Mouse (Mus musculus) midbrain, embryonic 10.5 days (tissue): ENCODE measurements around the gene Mpzl3. TPM values are rescaled to one million over a fixed set of nuclear protein-coding genes. Genes with fewer than 3 reads are reported as not detected.

Source experiments
- DNase-seq: peaks from one replicate; pipeline ENCODE4 v3.0.0-alpha.2; 2017; ENCODE audit warnings: low spot score
- H3K27ac ChIP-seq: fragments of 300-500 bp; sonication (generic); replicated peaks from 2 replicates; pipeline ENCODE4 v1.5.1; 2016; ENCODE audit warnings: mild to moderate bottlenecking
- H3K27me3 ChIP-seq: fragments of 300-500 bp; sonication (generic); 2 replicates; pipeline ENCODE4 v1.6.1; 2016; ENCODE audit warnings: low read depth, mild to moderate bottlenecking; ENCODE audit not compliant: poor library complexity, severe bottlenecking
- H3K36me3 ChIP-seq: fragments of 300-500 bp; sonication (generic); 2 replicates; pipeline ENCODE4 v1.6.1; 2016; ENCODE audit warnings: mild to moderate bottlenecking, moderate library complexity
- H3K4me1 ChIP-seq: fragments of 300-500 bp; sonication (generic); 2 replicates; pipeline ENCODE4 v1.6.1; 2016
- H3K4me3 ChIP-seq: fragments of 300-500 bp; sonication (generic); 2 replicates; pipeline ENCODE4 v1.5.1; 2016; ENCODE audit warnings: mild to moderate bottlenecking, moderate library complexity
- H3K9me3 ChIP-seq: fragments of 300-500 bp; sonication (generic); replicated peaks from 2 replicates; pipeline ENCODE4 v1.6.1; 2016; ENCODE audit warnings: mild to moderate bottlenecking
- whole genome bisulfite sequencing: fragments of 180-500 bp; shearing (Covaris S2); methylation state at CpG from one replicate; pipeline ENCODE4 v1.1.7; 2016; 5-methylcytosine and 5-hydroxymethylcytosine counted together
- polyA plus RNA-seq: library from polyadenylated mRNA; unstranded; fragments of >200 nt; fragmentation: Nextera tagmentation; extraction: Ambion mirVana; gene quantifications from 2 replicates; pipeline ENCODE4 v1.2.1, GENCODE M21; 2016

Gene Mpzl3
- polyA plus RNA-seq: 2.4 and 3.5 TPM in 2 replicates

- no peaks in the 10 kb centered on the region for H3K9me3 ChIP-seq
- peak within 1 kb of the TSS; percentile 95 for H3K27ac ChIP-seq
- under 1% methylated on average over 33 of the region's 33 CpGs for WGBS
- peak; percentile 91 for DNase-seq
- peaks cover 8% of the 10 kb centered on the region; the same call in 1 of the 2 replicates for H3K4me1 ChIP-seq
- no peaks in the 10 kb centered on the region for H3K36me3 ChIP-seq
- H3K4me3 ChIP-seq: peak within 1 kb of the TSS; percentile 73
- H3K27me3 ChIP-seq: peaks cover 52% of the 10 kb centered on the region
These were observed at the start of gene Mpzl3 for GRCm38 (mm10) chr9:45055082-45055713. Gene Mpzl3, plus strand, starts transcription at chr9:45055186.

- Histone ChIP-seq H3K36me3 (no peaks in the 10 kb centered on the region), H3K4me1 (no peaks in the 10 kb centered on the region), H3K9me3 (no peaks in the 10 kb centered on the region), H3K4me3 (no peak overlapping the region), H3K27ac (no peak overlapping the region), H3K27me3 (no peaks in the 10 kb centered on the region)
- WGBS: 82% methylated on average over 12 of the region's 12 CpGs
- no peak for DNase-seq
These were observed 47.6 kb upstream of the Mpzl3 start for GRCm38 (mm10) chr9:45007404-45007803.

GRCm38 (mm10) chr9:45008342-45008741 lies 46.6 kb upstream of the Mpzl3 start:
- 71% methylated on average over 4 of the region's 4 CpGs for WGBS
- H3K4me1 ChIP-seq: no peaks in the 10 kb centered on the region
- no peak for DNase-seq

GRCm38 (mm10) chr9:45009180-45010078 lies 45.6 kb upstream of the Mpzl3 start, which contains the start of gene Cd3e:
Gene Cd3e, minus strand, starts transcription at chr9:45009627.
- no peak for DNase-seq
- Histone ChIP-seq H3K27me3 (no peaks in the 10 kb centered on the region), H3K4me1 (no peaks in the 10 kb centered on the region), H3K9me3 (no peaks in the 10 kb centered on the region), H3K36me3 (no peaks in the 10 kb centered on the region), H3K27ac (no peak within 1 kb of the TSS), H3K4me3 (no peak within 1 kb of the TSS)
- WGBS: 88% methylated on average over 19 of the region's 19 CpGs

More at GRCm38 (mm10) chr9:45008342-45008741, 46.6 kb upstream of the Mpzl3 start:
- no peaks in the 10 kb centered on the region for H3K9me3 ChIP-seq
- H3K36me3 ChIP-seq: no peaks in the 10 kb centered on the region
- H3K4me3 ChIP-seq: no peak overlapping the region
- H3K27me3 ChIP-seq: no peaks in the 10 kb centered on the region
- no peak overlapping the region for H3K27ac ChIP-seq

GRCm38 (mm10) chr9:45010461-45010860 lies 44.5 kb upstream of the Mpzl3 start:
- H3K27me3 ChIP-seq: no peaks in the 10 kb centered on the region
- H3K9me3 ChIP-seq: no peaks in the 10 kb centered on the region
- H3K36me3 ChIP-seq: no peaks in the 10 kb centered on the region
- 81% methylated on average over 4 of the region's 4 CpGs for WGBS
- no peak for DNase-seq
- no peak overlapping the region for H3K27ac ChIP-seq
- no peak overlapping the region for H3K4me3 ChIP-seq
- H3K4me1 ChIP-seq: no peaks in the 10 kb centered on the region

- WGBS: 52% methylated on average over 6 of the region's 6 CpGs
- Histone ChIP-seq H3K27me3 (no peaks in the 10 kb centered on the region), H3K36me3 (no peaks in the 10 kb centered on the region), H3K4me3 (no peak overlapping the region), H3K4me1 (no peaks in the 10 kb centered on the region), H3K27ac (no peak overlapping the region), H3K9me3 (no peaks in the 10 kb centered on the region)
- no peak for DNase-seq
These were observed 43.7 kb upstream of the Mpzl3 start for GRCm38 (mm10) chr9:45011291-45011690.

GRCm38 (mm10) chr9:45014879-45015278 lies 40.1 kb upstream of the Mpzl3 start:
- no peak overlapping the region for H3K4me3 ChIP-seq
- H3K36me3 ChIP-seq: no peaks in the 10 kb centered on the region
- DNase-seq: no peak
- H3K9me3 ChIP-seq: no peaks in the 10 kb centered on the region
- H3K4me1 ChIP-seq: no peaks in the 10 kb centered on the region
- 42% methylated on average over 2 of the region's 2 CpGs for WGBS
- no peaks in the 10 kb centered on the region for H3K27me3 ChIP-seq
- no peak overlapping the region for H3K27ac ChIP-seq

GRCm38 (mm10) chr9:45015841-45016240 lies 39.1 kb upstream of the Mpzl3 start:
- no peaks in the 10 kb centered on the region for H3K9me3 ChIP-seq
- H3K27me3 ChIP-seq: no peaks in the 10 kb centered on the region
- no peak for DNase-seq
- no peaks in the 10 kb centered on the region for H3K36me3 ChIP-seq
- WGBS: 77% methylated on average over 3 of the region's 3 CpGs
- H3K4me1 ChIP-seq: no peaks in the 10 kb centered on the region
- no peak overlapping the region for H3K4me3 ChIP-seq
- no peak overlapping the region for H3K27ac ChIP-seq

GRCm38 (mm10) chr9:45018031-45018430 lies 37.0 kb upstream of the Mpzl3 start:
- Histone ChIP-seq H3K27me3 (no peaks in the 10 kb centered on the region), H3K9me3 (no peaks in the 10 kb centered on the region)
- WGBS: 91% methylated on average over 11 of the region's 11 CpGs

GRCm38 (mm10) chr9:45022800-45023199 lies 32.2 kb upstream of the Mpzl3 start:
- H3K27me3 ChIP-seq: no peaks in the 10 kb centered on the region; the same call in 1 of the 2 replicates
- no peak overlapping the region for H3K27ac ChIP-seq
- no peaks in the 10 kb centered on the region for H3K4me1 ChIP-seq
- H3K9me3 ChIP-seq: no peaks in the 10 kb centered on the region
- 14% methylated on average over 3 of the region's 3 CpGs for WGBS
- H3K4me3 ChIP-seq: no peak overlapping the region
- peak; percentile 58 for DNase-seq
- no peaks in the 10 kb centered on the region for H3K36me3 ChIP-seq

More at GRCm38 (mm10) chr9:45018031-45018430, 37.0 kb upstream of the Mpzl3 start:
- H3K36me3 ChIP-seq: no peaks in the 10 kb centered on the region
- H3K4me1 ChIP-seq: no peaks in the 10 kb centered on the region
- DNase-seq: no peak
- no peak overlapping the region for H3K4me3 ChIP-seq
- H3K27ac ChIP-seq: no peak overlapping the region

- Histone ChIP-seq H3K9me3 (no peaks in the 10 kb centered on the region), H3K27ac (no peak overlapping the region), H3K4me3 (no peak overlapping the region), H3K4me1 (no peaks in the 10 kb centered on the region), H3K36me3 (no peaks in the 10 kb centered on the region), H3K27me3 (no peaks in the 10 kb centered on the region; the same call in 1 of the 2 replicates)
- DNase-seq: no peak
- 64% methylated on average over 3 of the region's 3 CpGs for WGBS
These were observed 31.3 kb upstream of the Mpzl3 start for GRCm38 (mm10) chr9:45023638-45024037.

- Histone ChIP-seq H3K9me3 (no peaks in the 10 kb centered on the region), H3K4me1 (no peaks in the 10 kb centered on the region), H3K27ac (no peak overlapping the region), H3K36me3 (no peaks in the 10 kb centered on the region), H3K4me3 (no peak overlapping the region), H3K27me3 (no peaks in the 10 kb centered on the region; the same call in 1 of the 2 replicates)
- no peak for DNase-seq
- WGBS: 92% methylated on average over 2 of the region's 2 CpGs
These were observed 30.8 kb upstream of the Mpzl3 start for GRCm38 (mm10) chr9:45024187-45024586.

- WGBS: 78% methylated on average over 8 of the region's 8 CpGs
- no peaks in the 10 kb centered on the region for H3K4me1 ChIP-seq
- H3K27me3 ChIP-seq: no peaks in the 10 kb centered on the region; the same call in 1 of the 2 replicates
- no peak overlapping the region for H3K4me3 ChIP-seq
- H3K9me3 ChIP-seq: no peaks in the 10 kb centered on the region
- no peak overlapping the region for H3K27ac ChIP-seq
- DNase-seq: no peak
- H3K36me3 ChIP-seq: no peaks in the 10 kb centered on the region
These were observed 27.6 kb upstream of the Mpzl3 start for GRCm38 (mm10) chr9:45027376-45027775.
